ENCODE assay signal across 9 mouse cellular contexts in genomic region chr3:95216655-95217254, GRCm38 (mm10). TPM values are rescaled to one million over a fixed set of nuclear protein-coding genes. Genes with fewer than 3 reads are reported as not detected.
DNase-seq lines count a peak whose midpoint lies in the region; ATAC-seq and TF ChIP-seq lines count a peak whose summit lies in the region.
"Had no signal": no experiment of that assay in that cellular context is flagged by ENCODE, and none has a peak within 500 bp of the region (broad histone marks: within the 10 kb centered on the region; RNA-seq: fewer than 3 reads in every experiment).

No protein-coding gene starts in this region.

- peak overlapping the region; percentile 68 for H3K4me2 ChIP-seq in limb, embryonic 12.5 days

- H3K9ac ChIP-seq in limb, embryonic 12.5 days (replicated peaks) = peak overlapping the region; percentile 91; the same call in 1 of the 2 replicates

- H3K36me3 ChIP-seq in limb, embryonic 12.5 days = peaks cover 62% of the 10 kb centered on the region

- H3K27ac ChIP-seq in limb, embryonic 12.5 days = peak overlapping the region; percentile 100
- no peak overlapping the region for H3K27ac ChIP-seq in olfactory bulb, adult 2 months (ENCODE audit: insufficient read depth, low read depth, low read length)

- no peaks in the 10 kb centered on the region for H3K9me3 ChIP-seq in limb, embryonic 12.5 days

- peak overlapping the region; percentile 99 for H3K4me3 ChIP-seq in lung, adult 2 months (replicated peaks; ENCODE audit: extremely low read depth, low read depth, low read length)
- peak overlapping the region; percentile 73 for H3K4me3 ChIP-seq in limb, embryonic 12.5 days (replicated peaks)
- peak overlapping the region; percentile 91 for H3K4me3 ChIP-seq in olfactory bulb, adult 2 months (ENCODE audit: insufficient read depth, low read depth, low read length)

- TF ChIP-seq CTCF in lung, adult 2 months (IDR thresholded peaks at IDR 0.05; ENCODE audit: insufficient read depth, low read length) = no peak
- TF ChIP-seq CTCF in olfactory bulb, adult 2 months (IDR thresholded peaks at IDR 0.05; ENCODE audit: insufficient read depth, low read depth, low read length) = no peak

- WGBS in lung, adult 2 months = 6% methylated on average over 4 of the region's 4 CpGs
- 21% methylated on average over 4 of the region's 4 CpGs for WGBS in limb, embryonic 12.5 days
- WGBS in olfactory bulb, adult 2 months = 10% methylated on average over 4 of the region's 4 CpGs

- H3K4me1 ChIP-seq in lung, adult 2 months (ENCODE audit: control insufficient read depth, insufficient read depth, low read length) = no peaks in the 10 kb centered on the region
- peaks cover 6% of the 10 kb centered on the region for H3K4me1 ChIP-seq in limb, embryonic 12.5 days (replicated peaks)
- no peaks in the 10 kb centered on the region for H3K4me1 ChIP-seq in olfactory bulb, adult 2 months (ENCODE audit: control insufficient read depth, insufficient read depth, low read length)

- DNase-seq in lung, adult 2 months = no peak
- DNase-seq in lung, postnatal 10 days = no peak
- no peak for DNase-seq in spleen, adult 12 weeks (ENCODE audit: low spot score)
- no peak for DNase-seq in cerebellum, postnatal 4 days (ENCODE audit: low spot score in 2 of 2)
- DNase-seq in cerebellum, adult 9-11 months = no peak

- ATAC-seq in erythroblast, adult 5-6 weeks (replicated peaks; ENCODE audit: low FRiP score, poor library complexity, severe bottlenecking) = peak; percentile 23; the same call in 1 of the 2 replicates
- no peak; the same call in 1 of the 2 replicates for ATAC-seq in limb, embryonic 12.5 days (ENCODE audit: insufficient number of reproducible peaks, insufficient read depth, low FRiP score, low TSS enrichment, low read depth)

- H3K27me3 ChIP-seq in limb, embryonic 12.5 days = no peaks in the 10 kb centered on the region

- TF ChIP-seq POLR2A in lung, adult 2 months (IDR thresholded peaks at IDR 0.05; ENCODE audit: borderline replicate concordance, extremely low read depth, low read depth, low read length) = no peak
- TF ChIP-seq POLR2A in olfactory bulb, adult 2 months (IDR thresholded peaks at IDR 0.05; ENCODE audit: insufficient read depth, low read depth, low read length) = no peak

RNA-seq across cellular contexts. Expression of gene Gabpb2, which starts 1.0 kb away (rescaled TPM):
- polyA plus RNA-seq in lung, adult 2 months (2012; rRNA removed) = 9.7 and 17.3 TPM in 2 replicates
- 12.5 and 16.1 TPM in 2 replicates for total RNA-seq in erythroblast, adult 5-6 weeks (2015; ENCODE audit: low replicate concordance)
- 38.1 and 40.8 TPM in 2 replicates for total RNA-seq in erythroblast, adult 5-6 weeks (2017; ENCODE audit: low replicate concordance)
- 15.0 and 15.9 TPM in 2 replicates for polyA plus RNA-seq in limb, embryonic 12.5 days (2016; fragmentation: Nextera tagmentation; extraction: Ambion mirVana)
- polyA plus RNA-seq in olfactory bulb, adult 2 months (2012; ENCODE audit: insufficient read depth, insufficient read length, low replicate concordance, missing spikeins) = not detected in 2 replicates

RNA-seq across cellular contexts. Expression of gene Cdc42se1, which starts 11.8 kb away (rescaled TPM):
- polyA plus RNA-seq in lung, adult 2 months (2012; rRNA removed) = 54.0 and 71.7 TPM in 2 replicates
- 35.9 and 53.4 TPM in 2 replicates for total RNA-seq in erythroblast, adult 5-6 weeks (2015; ENCODE audit: low replicate concordance)
- 12.8 and 21.5 TPM in 2 replicates for total RNA-seq in erythroblast, adult 5-6 weeks (2017; ENCODE audit: low replicate concordance)
- polyA plus RNA-seq in limb, embryonic 12.5 days (2016; fragmentation: Nextera tagmentation; extraction: Ambion mirVana) = 75.3 and 76.0 TPM in 2 replicates
- 164 TPM in 1 of 2 replicates, not detected in the other for polyA plus RNA-seq in olfactory bulb, adult 2 months (2012; ENCODE audit: insufficient read depth, insufficient read length, low replicate concordance, missing spikeins)

RNA-seq across cellular contexts. Expression of gene Mllt11, which starts 15.2 kb away (rescaled TPM):
- polyA plus RNA-seq in lung, adult 2 months (2012; rRNA removed) = 6.5 and 12.3 TPM in 2 replicates
- total RNA-seq in erythroblast, adult 5-6 weeks (2015; ENCODE audit: low replicate concordance) = 3.1 TPM in 1 of 2 replicates, not detected in the other
- 0.14 TPM in 1 of 2 replicates, not detected in the other for total RNA-seq in erythroblast, adult 5-6 weeks (2017; ENCODE audit: low replicate concordance)
- 14.8 and 16.2 TPM in 2 replicates for polyA plus RNA-seq in limb, embryonic 12.5 days (2016; fragmentation: Nextera tagmentation; extraction: Ambion mirVana)
- not detected in 2 replicates for polyA plus RNA-seq in olfactory bulb, adult 2 months (2012; ENCODE audit: insufficient read depth, insufficient read length, low replicate concordance, missing spikeins)

RNA-seq across cellular contexts. Expression of gene Gm128, which starts 24.6 kb away (rescaled TPM):
- 0.98 and 1.1 TPM in 2 replicates for polyA plus RNA-seq in lung, adult 2 months (2012; rRNA removed)
- total RNA-seq in erythroblast, adult 5-6 weeks (2015; ENCODE audit: low replicate concordance) = not detected in 2 replicates
- not detected in 2 replicates for total RNA-seq in erythroblast, adult 5-6 weeks (2017; ENCODE audit: low replicate concordance)
- polyA plus RNA-seq in limb, embryonic 12.5 days (2016; fragmentation: Nextera tagmentation; extraction: Ambion mirVana) = 0.54 and 0.59 TPM in 2 replicates
- polyA plus RNA-seq in olfactory bulb, adult 2 months (2012; ENCODE audit: insufficient read depth, insufficient read length, low replicate concordance, missing spikeins) = not detected in 2 replicates

RNA-seq across cellular contexts. Expression of gene Bnipl, which starts 34.2 kb away (rescaled TPM):
- polyA plus RNA-seq in lung, adult 2 months (2012; rRNA removed) = 4.2 and 13.3 TPM in 2 replicates
- not detected in 2 replicates for total RNA-seq in erythroblast, adult 5-6 weeks (2015; ENCODE audit: low replicate concordance)
- total RNA-seq in erythroblast, adult 5-6 weeks (2017; ENCODE audit: low replicate concordance) = 0.68 TPM in 1 of 2 replicates, not detected in the other
- 0.75 and 1.7 TPM in 2 replicates for polyA plus RNA-seq in limb, embryonic 12.5 days (2016; fragmentation: Nextera tagmentation; extraction: Ambion mirVana)
- polyA plus RNA-seq in olfactory bulb, adult 2 months (2012; ENCODE audit: insufficient read depth, insufficient read length, low replicate concordance, missing spikeins) = not detected in 2 replicates
- total RNA-seq: adrenal gland, adult 2 months had no signal
- polyA plus RNA-seq: adrenal gland, adult 2 months had no signal
